Mouse (Mus musculus) liver, adult 2 months (tissue): ENCODE measurements at regions not wholly inside any gene's neighbourhood (a gene's known extent, or its start where the extent isn't known, plus 50 kb on each side); places are given as distances from the start of the nearest gene placed in this dataset.

Experiments
- DNase-seq: peaks from one replicate; pipeline ENCODE4 v3.0.0-alpha.2; 2011; ENCODE audit warnings: low read depth, low spot score; ENCODE audit errors: extremely low read depth
- H3K27ac ChIP-seq: fragments of 200-500 bp; replicated peaks from 2 replicates; pipeline ENCODE4 v1.5.1; 2012; ENCODE audit warnings: low read depth, mild to moderate bottlenecking, control low read depth, inconsistent platforms, low read length; ENCODE audit not compliant: insufficient read depth
- H3K27me3 ChIP-seq: fragments of 200-500 bp; 2 replicates; pipeline ENCODE4 v1.6.1; 2012; ENCODE audit warnings: mild to moderate bottlenecking, moderate library complexity, low read length, inconsistent platforms; ENCODE audit not compliant: control insufficient read depth, insufficient read depth
- H3K36me3 ChIP-seq: fragments of 200-500 bp; 2 replicates; pipeline ENCODE4 v1.6.1; 2012; ENCODE audit warnings: low read length, inconsistent platforms; ENCODE audit not compliant: control insufficient read depth, insufficient read depth
- H3K4me1 ChIP-seq: fragments of 200-500 bp; 2 replicates; pipeline ENCODE4 v1.6.1; 2011; ENCODE audit warnings: low read length; ENCODE audit not compliant: control insufficient read depth, insufficient read depth
- H3K4me3 ChIP-seq: fragments of 200-500 bp; 2 replicates; pipeline ENCODE4 v1.5.1; 2011; ENCODE audit warnings: low read depth, mild to moderate bottlenecking, control low read depth, low read length, moderate library complexity; ENCODE audit not compliant: insufficient read depth
- H3K79me2 ChIP-seq: fragments of 200-500 bp; 2 replicates; pipeline ENCODE4 v1.6.1; 2012; ENCODE audit warnings: inconsistent platforms, mild to moderate bottlenecking, low read length, moderate library complexity; ENCODE audit not compliant: control insufficient read depth, insufficient read depth
- H3K9ac ChIP-seq: fragments of 200-500 bp; 2 replicates; pipeline ENCODE4 v1.6.1; 2012; ENCODE audit warnings: low read depth, mild to moderate bottlenecking, control low read depth, inconsistent platforms, low read length
- CTCF ChIP-seq: fragments of 200-500 bp; IDR thresholded peaks from 2 replicates; pipeline ENCODE4 v1.5.1; 2011; ENCODE audit warnings: low read depth, low read length, control low read depth
- POLR2A ChIP-seq: fragments of 200-500 bp; IDR thresholded peaks from 2 replicates; pipeline ENCODE4 v1.6.1; 2011; ENCODE audit warnings: low read length, control low read depth; ENCODE audit not compliant: insufficient read depth; ENCODE audit errors: extremely low read depth
- WGBS: fragments of 180-500 bp; shearing (Covaris S2); methylation state at CpG from one replicate; pipeline ENCODE4 v1.1.7; 2018; 5-methylcytosine and 5-hydroxymethylcytosine counted together

DNA sequence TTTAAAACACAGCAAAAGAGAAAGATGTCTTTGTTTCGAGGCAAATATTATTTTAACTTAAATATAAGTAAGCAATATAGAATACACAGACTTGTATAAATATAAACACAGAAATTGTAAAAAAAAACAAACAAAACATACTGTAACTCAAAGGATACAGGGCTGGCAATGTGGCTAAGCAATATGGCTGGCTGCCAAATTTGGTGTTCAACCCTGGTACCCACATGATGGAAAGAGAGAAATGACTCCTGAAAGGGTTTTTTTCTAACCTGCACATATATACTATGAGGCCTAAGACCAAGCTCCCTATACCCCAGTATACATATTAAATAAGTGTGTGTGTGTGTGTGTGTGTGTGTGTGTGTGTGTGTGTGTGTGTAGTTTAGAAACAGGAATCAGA is 79.9 kb downstream of the 1700080O16Rik start:
- no peak overlapping the region for H3K27ac ChIP-seq
- 76% methylated on average over 1 of the region's 1 CpGs for WGBS

DNA sequence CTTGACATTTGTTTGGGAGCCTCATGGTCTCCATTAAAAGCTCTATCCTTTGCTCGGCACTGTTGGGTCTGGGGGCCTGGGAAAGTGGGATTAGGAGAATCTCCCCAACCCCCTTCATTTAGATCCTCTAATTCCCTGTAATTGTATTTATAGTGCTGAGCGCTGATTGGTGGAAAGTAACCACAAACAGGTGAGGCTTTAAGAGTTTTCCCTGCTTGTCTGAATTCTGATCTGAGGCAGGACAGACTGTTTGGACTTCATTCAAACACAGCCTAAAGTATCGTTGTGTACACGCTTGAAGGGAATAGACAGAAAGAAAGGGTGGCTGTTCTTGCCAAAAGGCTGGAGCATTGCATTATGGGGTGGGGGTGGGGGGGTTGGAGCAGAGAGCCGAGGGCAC is 85.1 kb upstream of the Usp26 start:
- Histone ChIP-seq H3K27ac (no peak overlapping the region), H3K4me1 (no peaks in the 10 kb centered on the region), H3K36me3 (no peaks in the 10 kb centered on the region), H3K4me3 (no peak overlapping the region), H3K27me3 (no peaks in the 10 kb centered on the region), H3K9ac (no peak overlapping the region), H3K79me2 (no peaks in the 10 kb centered on the region)
- 79% methylated on average over 5 of the region's 5 CpGs for WGBS
- TF ChIP-seq CTCF = no peak
- no peak for TF ChIP-seq POLR2A
- DNase-seq = no peak

More for the DNA sequence above, 79.9 kb downstream of the 1700080O16Rik start:
- no peak for DNase-seq
- Histone ChIP-seq H3K36me3 (no peaks in the 10 kb centered on the region), H3K79me2 (no peaks in the 10 kb centered on the region), H3K4me3 (no peak overlapping the region), H3K9ac (no peak overlapping the region), H3K4me1 (no peaks in the 10 kb centered on the region), H3K27me3 (no peaks in the 10 kb centered on the region)
- no peak for TF ChIP-seq POLR2A
- TF ChIP-seq CTCF = no peak
